Mouse (Mus musculus): Measurements from ENCODE around the gene Psmd8.

DNA sequence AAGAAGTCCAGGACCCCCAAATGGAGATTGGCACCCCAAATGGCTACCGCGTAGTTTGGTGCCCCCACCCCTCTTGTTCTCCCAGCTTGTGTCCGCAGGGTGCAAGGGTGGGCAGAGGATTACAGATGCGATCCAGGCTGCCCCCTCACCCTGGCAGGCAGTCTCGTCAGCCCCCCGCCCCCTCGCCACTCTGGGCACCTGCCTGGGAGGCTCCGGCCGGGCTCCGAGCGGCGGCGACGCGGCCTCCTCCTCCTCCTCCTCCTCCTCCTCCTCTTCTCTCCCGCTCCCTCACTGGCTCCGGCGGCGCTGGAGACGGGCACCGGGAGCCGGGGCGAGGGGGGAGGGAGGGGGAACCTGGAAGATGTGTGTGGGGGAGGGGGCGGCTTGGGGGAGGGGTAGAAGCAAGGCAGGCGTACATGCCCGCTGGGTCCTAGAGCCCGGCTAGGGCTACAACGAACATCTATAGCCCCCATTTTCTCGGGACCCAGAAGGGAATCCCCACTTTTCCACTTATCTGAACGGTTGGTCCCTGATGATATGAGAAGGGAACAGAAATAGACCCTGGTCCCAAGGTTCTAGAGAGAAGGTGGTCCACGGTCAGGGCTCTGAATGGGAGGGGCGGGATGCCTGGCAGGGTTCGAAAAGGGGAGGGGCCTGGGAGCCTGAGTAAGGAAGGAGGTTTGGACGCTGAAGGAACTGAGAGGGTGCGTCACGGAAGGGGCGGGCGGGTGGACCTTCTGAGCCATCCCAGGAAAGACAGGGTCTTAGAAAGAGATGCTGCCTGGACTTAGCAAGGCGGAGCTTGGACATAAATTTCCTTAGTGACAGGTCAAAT is 11.1 kb downstream of the Psmd8 start:
- TF ChIP-seq POLR2A (IDR thresholded peaks at IDR 0.05; ENCODE audit: insufficient read depth, low read length): no peak
- no peak for TF ChIP-seq CTCF (IDR thresholded peaks at IDR 0.05; ENCODE audit: low read depth, low read length)
- no peak for TF ChIP-seq EP300 (IDR thresholded peaks at IDR 0.05; ENCODE audit: insufficient read depth, low read depth, low read length)
